Mouse (Mus musculus): Measurements from ENCODE around the gene Sirt6. TPM values are rescaled to one million over a fixed set of nuclear protein-coding genes. Genes with fewer than 3 reads are reported as not detected.
A peak's percentile ranks its signal among the peaks of the same experiment; 100 is the strongest.

Gene Sirt6
- total RNA-seq, 2 experiments from 2014 or later = 6.2 to 8.3 TPM

GRCm38 (mm10) chr10:81597137-81597950 lies 30.3 kb downstream of the Sirt6 start:
- ATAC-seq (replicated peaks; ENCODE audit: poor library complexity, severe bottlenecking) = peak; percentile 41

GRCm38 (mm10) chr10:81596611-81597010 lies 31.0 kb downstream of the Sirt6 start:
- ATAC-seq (replicated peaks; ENCODE audit: poor library complexity, severe bottlenecking) = no peak

- no peak for ATAC-seq (replicated peaks; ENCODE audit: poor library complexity, severe bottlenecking)
Measured at GRCm38 (mm10) chr10:81595599-81595998, 32.0 kb downstream of the Sirt6 start.

GRCm38 (mm10) chr10:81593935-81594334 lies 33.7 kb downstream of the Sirt6 start:
- ATAC-seq (replicated peaks; ENCODE audit: poor library complexity, severe bottlenecking) = no peak

GRCm38 (mm10) chr10:81593223-81593622 lies 34.4 kb downstream of the Sirt6 start:
- ATAC-seq (replicated peaks; ENCODE audit: poor library complexity, severe bottlenecking) = no peak

- ATAC-seq (replicated peaks; ENCODE audit: poor library complexity, severe bottlenecking) = no peak
Measured at GRCm38 (mm10) chr10:81592631-81593030, 35.0 kb downstream of the Sirt6 start.

- ATAC-seq (replicated peaks; ENCODE audit: poor library complexity, severe bottlenecking) = no peak
Measured at GRCm38 (mm10) chr10:81591846-81592245, 35.8 kb downstream of the Sirt6 start.

- ATAC-seq (replicated peaks; ENCODE audit: poor library complexity, severe bottlenecking) = no peak
Measured at GRCm38 (mm10) chr10:81588739-81589138, 38.9 kb downstream of the Sirt6 start.

GRCm38 (mm10) chr10:81583347-81583746 lies 44.2 kb downstream of the Sirt6 start:
- no peak for ATAC-seq (replicated peaks; ENCODE audit: poor library complexity, severe bottlenecking)

- ATAC-seq (replicated peaks; ENCODE audit: poor library complexity, severe bottlenecking) = peak; percentile 76
Measured at GRCm38 (mm10) chr10:81580441-81581070, 47.0 kb downstream of the Sirt6 start.

- peak; percentile 46 for ATAC-seq (replicated peaks; ENCODE audit: poor library complexity, severe bottlenecking)
Measured at GRCm38 (mm10) chr10:81579967-81580366, 47.6 kb downstream of the Sirt6 start.

- no peak for ATAC-seq (replicated peaks; ENCODE audit: poor library complexity, severe bottlenecking)
Measured at GRCm38 (mm10) chr10:81575695-81576094, 51.9 kb downstream of the Sirt6 start.

- peak; percentile 13; the same call in 1 of the 2 replicates for ATAC-seq (replicated peaks; ENCODE audit: poor library complexity, severe bottlenecking)
Measured at GRCm38 (mm10) chr10:81575208-81575631, 52.4 kb downstream of the Sirt6 start.

- ATAC-seq (replicated peaks; ENCODE audit: poor library complexity, severe bottlenecking) = no peak
Measured at GRCm38 (mm10) chr10:81574081-81575056, 53.2 kb downstream of the Sirt6 start, which contains the start of gene Tle2. Tle2 (plus strand) TSS chr10:81574561.

- ATAC-seq (replicated peaks; ENCODE audit: poor library complexity, severe bottlenecking) = no peak
Measured at GRCm38 (mm10) chr10:81572975-81573374, 54.6 kb downstream of the Sirt6 start.

- ATAC-seq (replicated peaks; ENCODE audit: poor library complexity, severe bottlenecking) = no peak
Measured at GRCm38 (mm10) chr10:81572133-81572671, 55.4 kb downstream of the Sirt6 start.
